Mouse (Mus musculus) kidney, postnatal 36 days (tissue): ENCODE measurements around the gene Dip2b.
"Not testable (repeated sequence)": the region's sequence is repeated elsewhere in the genome, so short reads cannot be mapped to it uniquely, and the experiment has no call there.

Experiments used
- DNase-seq, 2 experiments: peaks; one replicate each; pipeline ENCODE4 v3.0.0; 2021 to 2022; ENCODE audit warnings: mixed read lengths in 2 of 2

Dip2b gene

GRCm38 (mm10) chr15:100227031-100227662 lies 188.7 kb downstream of the Dip2b start:
- peak; percentile 29 to 40 for DNase-seq

GRCm38 (mm10) chr15:100227663-100228534 lies 189.4 kb downstream of the Dip2b start, which contains the start of gene Atf1:
Gene Atf1, plus strand, starts transcription at chr15:100227819.
- peak; percentile 91 to 97 for DNase-seq

- DNase-seq = no peak
Observed at GRCm38 (mm10) chr15:100228535-100229336, 190.3 kb downstream of the Dip2b start.

GRCm38 (mm10) chr15:100230655-100231054 lies 192.2 kb downstream of the Dip2b start:
- peak in 1 of 2 experiments; percentile 18 for DNase-seq

GRCm38 (mm10) chr15:100231616-100232525 lies 193.4 kb downstream of the Dip2b start:
- peak in 1 of 2 experiments; percentile 21 for DNase-seq

GRCm38 (mm10) chr15:100235208-100235965 lies 196.9 kb downstream of the Dip2b start:
- no peak for DNase-seq

GRCm38 (mm10) chr15:100236952-100237351 lies 198.5 kb downstream of the Dip2b start:
- no peak for DNase-seq

- no peak for DNase-seq
Observed at GRCm38 (mm10) chr15:100241780-100242179, 203.3 kb downstream of the Dip2b start.

- no peak for DNase-seq
Observed at GRCm38 (mm10) chr15:100245951-100246350, 207.5 kb downstream of the Dip2b start.

GRCm38 (mm10) chr15:100247296-100247695 lies 208.8 kb downstream of the Dip2b start:
- no peak for DNase-seq

GRCm38 (mm10) chr15:100248665-100249433 lies 210.4 kb downstream of the Dip2b start:
- DNase-seq = no peak

GRCm38 (mm10) chr15:100251153-100251780 lies 212.8 kb downstream of the Dip2b start:
- peak in 1 of 2 experiments; percentile 29 for DNase-seq

GRCm38 (mm10) chr15:100256386-100256785 lies 217.9 kb downstream of the Dip2b start:
- no peak for DNase-seq

GRCm38 (mm10) chr15:100257305-100257704 lies 218.8 kb downstream of the Dip2b start:
- no peak for DNase-seq

- DNase-seq = no peak
Observed at GRCm38 (mm10) chr15:100258646-100259425, 220.4 kb downstream of the Dip2b start.

GRCm38 (mm10) chr15:100260351-100260750 lies 221.9 kb downstream of the Dip2b start:
- DNase-seq = not testable (repeated sequence)

GRCm38 (mm10) chr15:100263246-100263905 lies 224.9 kb downstream of the Dip2b start:
- peak in 1 of 2 experiments; percentile 16 for DNase-seq

- no peak for DNase-seq
Observed at GRCm38 (mm10) chr15:100265586-100266325, 227.3 kb downstream of the Dip2b start.
